Mouse (Mus musculus): ENCODE data around the gene Fam168b.

Gene Fam168b

DNA sequence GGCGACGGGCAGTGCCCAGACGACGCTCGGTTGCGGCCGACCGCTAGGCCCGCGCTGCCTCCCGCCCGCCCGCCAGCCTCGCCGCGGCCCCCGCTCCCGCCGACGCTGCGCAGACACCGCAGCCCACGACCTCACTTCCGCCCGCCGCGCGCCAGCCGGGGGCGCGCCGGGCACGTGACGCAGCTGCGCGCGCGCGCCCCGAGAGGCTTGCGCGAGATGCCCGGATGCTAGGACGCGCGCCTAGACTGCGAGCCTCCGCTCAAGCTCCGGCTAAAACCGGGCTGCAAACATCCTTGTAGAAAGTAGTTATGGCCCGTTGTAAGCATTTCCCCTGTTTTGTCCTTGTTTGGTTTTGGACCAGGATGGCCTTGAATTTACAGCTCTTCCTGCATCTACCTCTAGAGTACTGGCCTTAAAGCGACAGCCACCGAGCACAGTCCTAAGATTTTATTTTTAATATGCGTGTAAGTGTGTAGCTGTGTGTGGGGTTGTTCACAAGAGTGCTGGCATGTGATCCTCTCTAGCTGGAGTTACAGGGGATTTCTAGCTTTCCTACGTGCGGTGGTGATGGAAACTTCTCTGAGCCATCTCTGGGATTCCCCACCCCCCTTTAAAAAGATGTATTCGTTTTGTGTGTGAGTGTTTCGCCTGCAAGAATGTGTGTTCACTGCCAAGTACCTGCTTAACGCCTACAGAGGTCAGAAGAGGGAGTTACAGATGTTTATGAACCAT is at the start of gene Fam168b:
Gene Fam168b (minus strand): TSS at position 179 of the 732 bp plus-strand sequence.
- DNase-seq (ENCODE audit: low read depth, low spot score): peak; percentile 93

GRCm38 (mm10) chr1:34892466-34892865 is 49.6 kb upstream of the Fam168b start:
- no peak for DNase-seq (ENCODE audit: low read depth, low spot score)

GRCm38 (mm10) chr1:34891559-34892289 is 48.9 kb upstream of the Fam168b start:
- DNase-seq (ENCODE audit: low read depth, low spot score): no peak

DNA sequence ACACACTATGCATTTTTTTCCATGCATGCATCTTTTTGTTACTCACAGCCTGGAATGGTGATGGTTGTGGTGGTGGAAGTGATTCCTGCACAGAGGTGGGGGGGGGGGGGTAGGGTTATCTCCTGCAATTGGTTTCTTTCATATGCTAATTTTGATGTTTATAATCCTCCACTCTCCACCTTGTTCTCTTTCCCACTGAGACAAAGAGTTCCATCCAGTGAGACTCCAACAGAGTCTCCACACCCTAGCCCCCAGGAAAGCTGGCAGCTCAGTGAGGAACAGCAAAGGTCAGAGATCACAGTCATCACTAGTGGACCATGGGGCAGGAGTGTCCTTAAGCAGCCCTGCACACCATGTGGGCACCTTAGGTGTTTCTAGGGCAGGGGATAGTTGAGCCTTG is 40.9 kb upstream of the Fam168b start:
- no peak for DNase-seq (ENCODE audit: low read depth, low spot score)

DNA sequence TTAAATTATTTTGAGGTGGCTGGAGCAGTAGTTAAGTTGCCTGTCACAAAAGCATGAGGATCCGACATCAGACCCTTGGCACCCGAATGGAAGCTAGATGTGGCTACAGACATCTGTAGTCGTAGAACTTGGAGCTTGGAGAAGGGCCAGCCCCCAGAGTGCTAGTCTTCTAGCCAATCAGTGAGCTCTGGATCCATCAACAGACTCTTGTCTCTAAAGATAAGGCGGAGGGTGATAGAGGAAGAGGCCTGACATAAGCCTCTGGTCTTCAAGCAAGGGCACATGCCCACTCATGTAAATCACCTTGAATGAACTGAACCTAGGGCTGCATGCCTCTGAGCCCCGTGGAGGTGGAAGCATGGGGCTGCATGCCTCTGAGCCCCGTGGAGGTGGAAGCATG is 36.7 kb upstream of the Fam168b start:
- DNase-seq (ENCODE audit: low read depth, low spot score): no peak

DNA sequence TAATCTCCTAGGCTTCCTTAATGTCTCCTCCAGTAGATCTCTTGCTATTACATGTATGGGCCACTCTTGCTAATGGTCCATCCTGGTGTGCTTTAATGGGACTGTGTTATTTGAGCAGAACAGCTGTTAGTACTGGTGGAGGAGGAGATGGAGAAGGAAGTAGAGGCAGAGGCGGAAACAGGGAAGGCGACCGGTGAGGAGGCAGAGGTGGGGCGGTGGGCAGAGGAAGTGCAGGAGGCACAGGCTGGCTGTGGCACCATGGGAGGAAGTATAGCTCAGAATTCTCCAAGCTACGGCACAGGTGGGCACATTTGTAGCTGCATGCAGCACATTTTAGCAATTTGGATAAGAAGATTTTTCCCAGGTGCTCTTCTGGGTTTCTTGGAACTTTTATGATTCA is 30.7 kb upstream of the Fam168b start:
- DNase-seq (ENCODE audit: low read depth, low spot score): no peak

DNA sequence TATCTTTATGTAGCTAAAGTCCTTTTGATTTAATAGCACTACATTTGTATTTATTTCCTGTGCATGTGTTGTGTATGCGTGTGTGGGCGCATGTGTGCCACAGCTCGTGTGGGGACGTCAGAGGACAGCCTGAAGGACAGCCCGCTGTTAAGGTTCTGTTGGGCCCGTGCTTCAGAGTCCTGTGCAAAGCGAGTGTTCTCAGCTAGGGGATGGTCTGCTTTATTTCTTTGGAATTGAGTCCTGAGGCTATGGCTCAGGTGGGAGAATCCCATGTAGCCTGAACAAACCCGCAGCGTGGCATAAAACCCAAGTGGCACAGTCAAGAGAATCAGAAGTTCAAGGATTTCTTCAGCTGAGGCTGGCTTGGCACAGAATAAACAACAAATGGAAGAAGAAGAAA is 28.3 kb upstream of the Fam168b start:
- no peak for DNase-seq (ENCODE audit: low read depth, low spot score)

DNA sequence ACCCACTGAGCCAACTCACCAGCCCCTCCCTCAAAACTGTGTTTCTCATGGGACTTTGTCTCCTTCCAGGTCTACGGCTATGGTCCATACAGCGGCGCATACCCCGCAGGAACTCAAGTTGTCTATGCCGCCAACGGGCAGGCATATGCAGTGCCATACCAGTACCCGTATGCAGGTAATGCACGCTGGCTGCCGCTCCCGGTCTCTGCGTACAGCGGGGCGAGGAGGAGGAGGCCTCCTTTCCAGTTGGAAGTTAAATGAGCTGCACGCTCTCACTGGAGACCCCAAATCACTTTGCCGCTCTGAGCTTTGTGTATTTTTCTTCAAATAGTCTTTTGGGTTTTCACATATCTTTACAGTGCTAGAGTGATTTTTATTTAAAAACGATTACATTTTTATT is 26.4 kb upstream of the Fam168b start:
- no peak for DNase-seq (ENCODE audit: low read depth, low spot score)

- DNase-seq (ENCODE audit: low read depth, low spot score): no peak
Measured at GRCm38 (mm10) chr1:34868391-34868790, 25.5 kb upstream of the Fam168b start.

DNA sequence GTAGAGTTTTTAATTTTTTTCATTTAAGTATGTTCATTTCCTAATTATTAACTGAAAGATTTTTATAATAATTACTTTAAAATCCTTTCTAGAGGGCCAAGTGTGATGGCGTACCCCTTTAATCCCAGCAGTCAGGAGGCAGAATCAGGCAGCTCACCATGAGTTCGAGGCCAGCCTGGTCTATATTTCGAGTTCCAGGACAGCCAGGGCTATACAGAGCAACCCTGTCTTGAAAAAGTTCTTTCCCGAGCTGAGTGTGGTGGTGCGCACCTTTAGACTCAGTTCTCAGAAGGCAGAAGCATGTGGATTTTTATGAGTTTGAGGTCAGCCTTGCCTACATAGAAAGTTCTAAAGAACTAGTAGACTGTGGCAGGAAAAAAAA is 24.7 kb upstream of the Fam168b start:
- DNase-seq (ENCODE audit: low read depth, low spot score): no peak

DNA sequence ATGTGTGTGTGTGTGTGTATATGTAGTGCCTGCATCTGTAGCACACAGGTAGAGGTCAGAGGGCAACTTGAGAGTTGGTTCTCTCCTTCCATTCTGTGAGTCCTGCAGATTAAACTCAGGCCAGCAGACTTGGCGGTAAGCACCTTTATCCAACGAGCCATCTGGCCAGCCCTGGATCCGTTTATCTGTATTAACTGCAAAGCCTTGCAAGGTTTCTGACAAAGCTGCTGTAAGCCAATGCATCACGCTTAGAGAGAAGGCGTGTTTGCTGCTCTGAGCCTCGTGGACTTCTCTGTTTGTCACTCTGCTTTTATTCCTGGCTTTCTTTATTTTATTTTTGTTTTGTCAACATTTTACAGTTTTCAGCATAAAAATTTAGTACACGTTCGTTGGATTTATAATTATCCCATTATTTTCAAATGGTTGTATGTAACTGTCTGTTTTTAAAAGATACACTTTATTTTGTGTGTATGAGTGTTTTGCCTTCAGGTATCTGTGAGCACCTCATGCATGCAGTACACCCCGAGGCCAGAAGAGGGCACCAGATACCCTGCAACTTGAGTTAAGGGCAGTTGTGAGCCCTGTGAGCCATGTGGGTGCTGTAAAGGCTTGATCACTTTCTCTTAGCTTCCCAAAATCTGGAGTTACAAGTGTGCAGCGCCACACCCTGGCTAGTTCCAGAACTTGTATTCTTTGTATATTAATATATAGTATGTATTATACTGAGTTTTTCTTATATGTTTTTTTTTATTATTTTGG is 24.1 kb upstream of the Fam168b start:
- DNase-seq (ENCODE audit: low read depth, low spot score): peak; percentile 88

- DNase-seq (ENCODE audit: low read depth, low spot score): no peak
Measured at GRCm38 (mm10) chr1:34865866-34866265, 23.0 kb upstream of the Fam168b start.

- DNase-seq (ENCODE audit: low read depth, low spot score): no peak
Measured at GRCm38 (mm10) chr1:34864243-34864642, 21.4 kb upstream of the Fam168b start.

GRCm38 (mm10) chr1:34863323-34863722 is 20.5 kb upstream of the Fam168b start:
- no peak for DNase-seq (ENCODE audit: low read depth, low spot score)

GRCm38 (mm10) chr1:34862877-34863276 is 20.0 kb upstream of the Fam168b start:
- DNase-seq (ENCODE audit: low read depth, low spot score): no peak

GRCm38 (mm10) chr1:34860205-34860604 is 17.3 kb upstream of the Fam168b start:
- no peak for DNase-seq (ENCODE audit: low read depth, low spot score)

DNA sequence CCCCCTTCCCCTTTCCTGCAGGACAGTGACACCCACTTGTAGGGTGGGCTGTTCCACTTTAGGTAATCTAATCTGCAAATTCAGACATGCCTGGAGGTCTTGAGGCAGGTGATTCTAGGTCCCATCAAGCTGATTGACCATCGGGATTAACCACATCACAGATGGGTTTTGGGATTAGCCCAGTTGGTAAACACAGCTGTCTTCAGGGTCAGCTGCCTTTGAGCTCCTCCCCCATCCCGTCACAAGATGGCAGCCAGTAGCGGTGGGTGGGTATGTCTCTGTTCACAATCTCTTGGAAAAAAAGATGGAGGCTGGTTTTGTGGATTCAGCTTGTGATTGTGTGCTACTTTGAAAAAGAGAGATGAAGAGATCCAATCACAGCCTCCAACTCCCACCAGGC is 16.9 kb upstream of the Fam168b start:
- DNase-seq (ENCODE audit: low read depth, low spot score): no peak

DNA sequence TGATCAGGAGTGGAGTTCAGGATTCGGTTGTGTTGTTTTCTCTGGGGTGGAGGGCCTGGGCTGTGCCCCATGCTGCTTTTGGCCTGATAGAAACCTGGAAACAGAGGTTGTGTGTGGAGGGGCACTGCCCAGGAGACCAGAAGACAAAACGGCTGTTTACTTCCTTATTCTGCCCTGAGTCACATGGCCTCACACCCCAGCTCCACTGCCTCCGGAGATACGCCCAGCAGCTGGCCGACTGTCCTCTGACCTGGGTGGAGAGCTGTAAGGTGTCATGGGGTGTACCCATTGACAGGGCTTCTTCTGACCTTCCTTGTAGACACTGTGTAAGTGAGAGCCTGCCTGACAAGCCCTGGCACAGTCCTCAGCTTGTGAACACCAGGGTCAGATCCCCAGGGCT is 15.8 kb upstream of the Fam168b start:
- no peak for DNase-seq (ENCODE audit: low read depth, low spot score)

DNA sequence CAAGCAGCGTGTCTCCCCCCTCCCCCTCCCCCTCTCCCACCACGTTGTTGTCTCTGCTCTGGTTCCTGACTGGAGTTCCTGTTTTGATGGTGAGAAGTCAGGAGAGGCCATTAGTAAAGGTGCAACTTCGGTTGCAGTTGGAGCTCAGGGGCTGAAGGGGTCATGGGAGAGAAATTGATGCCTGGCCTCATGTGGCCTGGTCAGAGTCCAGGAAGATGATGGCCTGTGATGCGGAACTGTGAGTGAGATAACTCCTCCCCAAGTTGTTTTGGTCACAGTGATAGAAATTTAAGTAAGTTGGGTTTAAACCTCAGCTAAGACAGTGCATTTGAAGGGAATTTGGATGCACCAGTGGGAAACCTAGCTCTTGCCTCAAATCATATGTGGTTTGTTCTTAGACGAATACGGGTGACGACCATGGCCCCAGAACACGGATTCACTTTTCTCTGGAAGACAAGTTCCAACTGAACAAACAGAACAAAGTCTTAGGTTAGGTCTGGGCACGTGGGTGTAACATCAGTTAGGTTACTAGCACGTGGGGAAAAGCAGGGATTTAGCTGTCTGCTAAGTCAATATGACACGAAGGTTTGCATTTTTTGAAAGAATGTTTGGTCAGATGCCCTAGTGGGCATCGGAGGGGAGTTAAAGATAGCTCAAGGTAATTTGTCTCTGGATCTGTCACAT is 12.3 kb upstream of the Fam168b start:
- no peak for DNase-seq (ENCODE audit: low read depth, low spot score)

DNA sequence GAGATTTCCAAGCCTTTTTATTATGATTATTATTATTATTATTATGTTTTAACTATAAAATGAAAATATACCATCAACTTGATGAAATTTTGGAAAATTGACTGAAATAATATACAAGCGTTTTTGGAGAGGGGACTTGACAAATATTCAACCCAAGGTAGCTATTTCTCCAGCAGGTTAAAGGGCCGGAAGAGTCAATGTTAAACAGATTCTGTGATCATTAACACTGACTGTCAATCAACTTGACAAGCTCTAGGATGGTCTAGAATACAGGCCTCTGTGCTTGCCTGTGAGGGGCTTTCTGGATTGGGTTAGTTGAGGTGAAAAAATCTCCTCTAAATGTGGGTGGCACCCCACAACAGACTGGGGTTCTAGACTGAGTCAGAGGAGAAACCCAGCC is 10.9 kb upstream of the Fam168b start:
- DNase-seq (ENCODE audit: low read depth, low spot score): no peak

DNA sequence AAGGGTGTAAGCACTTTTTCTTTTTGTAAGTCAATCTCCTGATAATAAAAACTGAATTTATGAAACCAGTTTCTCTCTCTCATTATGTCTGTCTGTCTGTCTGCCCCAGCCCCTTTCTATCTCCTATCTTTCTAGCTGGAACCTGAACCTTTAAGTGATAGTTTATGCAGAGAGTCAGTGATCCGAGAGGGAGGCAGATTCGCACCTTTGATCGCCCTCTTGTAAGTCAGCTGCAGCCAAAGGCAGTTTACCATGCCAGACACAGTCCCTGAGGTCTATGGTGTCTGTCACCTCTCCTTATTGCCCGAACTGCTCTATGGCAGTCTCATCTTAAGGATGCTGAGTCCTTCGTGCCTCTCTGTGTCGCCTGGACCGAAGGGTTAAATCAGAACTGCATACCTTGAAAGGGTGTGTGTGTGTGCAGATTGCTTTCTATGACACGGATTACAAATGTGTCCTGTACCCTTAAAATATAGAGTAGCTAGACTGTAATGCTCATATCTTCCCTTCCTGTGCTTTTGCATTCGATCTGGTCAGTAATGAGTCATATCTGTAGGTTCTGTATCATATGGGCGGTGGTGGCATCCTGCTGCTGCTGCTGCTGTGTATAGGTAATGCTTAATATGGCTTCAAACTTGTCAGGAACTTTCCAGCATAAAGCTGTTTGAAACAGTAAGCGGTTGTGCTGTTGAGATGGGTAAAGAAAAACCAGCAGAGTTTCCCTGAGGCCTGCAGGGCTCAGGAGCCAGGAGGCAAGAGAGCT is 9.4 kb upstream of the Fam168b start:
- DNase-seq (ENCODE audit: low read depth, low spot score): peak; percentile 76

All from CD4-positive helper T cell, adult 2 months (primary cell).